Mouse (Mus musculus) stomach, postnatal 0 days (tissue): ENCODE measurements at regions not wholly inside any gene's neighbourhood (a gene's known extent, or its start where the extent isn't known, plus 50 kb on each side); places are given as distances from the start of the nearest gene placed in this dataset.

ENCODE experiments used
- CTCF ChIP-seq: IDR thresholded peaks from 2 replicates; pipeline ENCODE4 v1.5.1; 2016; ENCODE audit warnings: antibody characterized with exemption, low read depth, mild to moderate bottlenecking, moderate library complexity
- EP300 ChIP-seq: optimal IDR thresholded peaks from 2 replicates; pipeline ENCODE3; 2016; ENCODE audit warnings: antibody characterized with exemption

DNA sequence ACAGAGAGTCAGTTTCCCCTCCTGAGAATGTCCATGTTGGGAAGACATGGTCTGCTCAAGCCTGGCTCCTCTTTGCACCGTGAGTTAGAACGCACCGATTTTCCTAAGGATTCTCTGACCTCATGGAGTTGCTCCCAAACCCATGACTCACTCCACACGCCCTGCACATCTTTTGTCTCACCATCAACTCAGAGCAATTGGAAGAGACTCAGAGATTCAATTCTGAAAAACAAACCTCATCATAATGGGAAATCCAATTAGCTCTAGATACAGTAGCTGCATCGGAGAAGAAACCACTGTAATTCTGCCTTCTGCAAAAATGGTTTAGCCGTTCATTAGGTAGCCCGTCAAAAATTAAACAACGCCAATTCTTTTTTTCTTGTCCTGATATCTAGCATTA lies 200.6 kb upstream of the Tank start:
- no peak for TF ChIP-seq CTCF
- no peak for TF ChIP-seq EP300
